Mouse (Mus musculus) lung, postnatal 0 days (tissue): ENCODE results near the gene Diaph3.

ENCODE experiments used
- CTCF ChIP-seq: IDR thresholded peaks from 2 replicates; pipeline ENCODE4 v1.5.1; 2016; ENCODE audit warnings: antibody characterized with exemption, mild to moderate bottlenecking
- EP300 ChIP-seq: IDR thresholded peaks from 2 replicates; pipeline ENCODE4 v1.6.1; 2016; ENCODE audit warnings: antibody characterized with exemption, mild to moderate bottlenecking, control low read depth

GRCm38 (mm10) chr14:86704080-86704479 is 437.0 kb downstream of the Diaph3 start:
- TF ChIP-seq CTCF (no peak), EP300 (no peak)
